Mouse (Mus musculus): ENCODE data around the gene Sbf1. TPM values are rescaled to one million over a fixed set of nuclear protein-coding genes. Genes with fewer than 3 reads are reported as not detected.

Sbf1 gene
- polyA plus RNA-seq, 1 experiment from 2014 or later = 30.0 TPM

DNA sequence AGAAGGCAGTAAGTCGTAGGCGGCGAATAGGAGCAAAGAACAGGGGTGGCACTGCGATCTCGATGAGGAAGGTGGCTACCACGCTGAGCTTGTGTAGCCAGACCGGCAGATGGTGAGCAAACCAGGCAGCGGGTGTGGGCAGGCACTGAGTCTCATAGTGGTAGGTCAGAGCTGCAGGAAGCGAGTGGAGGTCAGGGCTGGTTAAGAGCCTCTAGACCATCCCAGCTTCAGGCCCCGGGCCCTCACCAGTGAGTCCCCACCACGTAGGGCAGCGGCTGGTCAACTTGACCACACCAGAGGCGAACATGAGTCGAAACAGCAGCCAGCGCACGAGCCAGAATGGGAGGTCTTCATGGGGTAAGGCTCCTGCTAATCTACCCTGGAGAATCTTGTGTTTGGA, 38.7 kb upstream of the Sbf1 start:
- 94% methylated on average over 16 of the region's 16 CpGs for WGBS
- Histone ChIP-seq H3K9me3 (replicated peaks; ENCODE audit: low read length) (no peaks in the 10 kb centered on the region), H3K9ac (ENCODE audit: low read depth, low read length) (no peak overlapping the region), H3K27ac (no peak overlapping the region), H3K4me3 (replicated peaks; ENCODE audit: low read depth, low read length) (no peak overlapping the region), H3K4me1 (replicated peaks; ENCODE audit: insufficient read depth, low read length) (no peaks in the 10 kb centered on the region; the same call in 1 of the 2 replicates), H3K36me3 (ENCODE audit: insufficient read depth, low read length) (peaks cover 31% of the 10 kb centered on the region), H3K4me2 (ENCODE audit: low read length) (no peak overlapping the region), H3K27me3 (ENCODE audit: insufficient read depth, low read length) (no peaks in the 10 kb centered on the region)
- TF ChIP-seq CTCF (IDR thresholded peaks at IDR 0.05; ENCODE audit: low read depth) = no peak
- ATAC-seq (replicated peaks; ENCODE audit: low FRiP score, low read depth) = no peak
- no peak for DNase-seq (ENCODE audit: low spot score)

DNA sequence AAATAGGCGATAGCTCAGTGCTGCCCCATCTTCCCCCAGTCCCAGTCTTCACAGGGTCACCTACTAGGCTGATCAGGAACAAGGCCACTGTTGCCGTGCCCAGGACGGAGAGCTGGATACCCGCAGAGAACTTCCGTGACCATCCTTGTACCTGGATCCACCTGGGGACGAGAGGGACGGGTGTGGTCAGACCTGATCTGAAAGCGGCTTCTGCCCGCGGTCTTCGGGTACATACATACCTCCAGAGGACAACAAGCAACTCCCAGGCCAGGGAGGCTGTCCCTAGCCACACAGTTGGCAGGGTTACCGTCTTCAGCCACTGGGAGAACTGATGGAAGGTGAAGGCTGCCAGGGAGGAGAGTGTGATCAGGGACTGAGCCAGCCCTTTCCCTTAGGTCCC, 37.7 kb upstream of the Sbf1 start:
- no peak overlapping the region for H3K27ac ChIP-seq
- DNase-seq (ENCODE audit: low spot score) (no peak), ATAC-seq (replicated peaks; ENCODE audit: low FRiP score, low read depth) (no peak)
- TF ChIP-seq CTCF (IDR thresholded peaks at IDR 0.05; ENCODE audit: low read depth) = no peak
- peaks cover 31% of the 10 kb centered on the region for H3K36me3 ChIP-seq (ENCODE audit: insufficient read depth, low read length)
- H3K4me3 ChIP-seq (replicated peaks; ENCODE audit: low read depth, low read length) = no peak overlapping the region
- no peaks in the 10 kb centered on the region for H3K27me3 ChIP-seq (ENCODE audit: insufficient read depth, low read length)
- 98% methylated on average over 12 of the region's 12 CpGs for WGBS
- no peak overlapping the region for H3K9ac ChIP-seq (ENCODE audit: low read depth, low read length)
- H3K4me1 ChIP-seq (replicated peaks; ENCODE audit: insufficient read depth, low read length) = no peaks in the 10 kb centered on the region; the same call in 1 of the 2 replicates
- H3K9me3 ChIP-seq (replicated peaks; ENCODE audit: low read length) = no peaks in the 10 kb centered on the region
- H3K4me2 ChIP-seq (ENCODE audit: low read length) = no peak overlapping the region

DNA sequence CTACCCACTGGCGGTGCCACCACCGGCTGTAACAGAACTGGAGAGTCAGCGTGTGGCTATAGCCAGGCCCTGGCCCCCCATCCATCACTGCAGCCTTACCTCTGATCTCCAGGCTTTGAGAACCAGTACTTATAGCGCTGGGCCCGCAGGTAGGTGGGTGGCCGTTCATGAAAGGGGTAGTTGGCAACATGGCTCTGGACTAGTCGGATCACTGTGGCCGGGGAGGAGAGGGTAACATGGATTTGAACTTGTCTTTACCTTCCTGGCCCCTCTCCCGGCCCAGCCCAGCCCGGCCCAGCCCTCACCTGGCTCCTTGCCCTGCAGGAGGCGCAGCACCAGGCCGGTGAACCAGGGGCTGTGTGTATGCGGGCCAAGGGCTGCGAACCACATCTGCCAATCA, 36.9 kb upstream of the Sbf1 start:
- Histone ChIP-seq H3K4me2 (ENCODE audit: low read length) (no peak overlapping the region), H3K27me3 (ENCODE audit: insufficient read depth, low read length) (no peaks in the 10 kb centered on the region), H3K36me3 (ENCODE audit: insufficient read depth, low read length) (peaks cover 31% of the 10 kb centered on the region), H3K9me3 (replicated peaks; ENCODE audit: low read length) (no peaks in the 10 kb centered on the region), H3K9ac (ENCODE audit: low read depth, low read length) (no peak overlapping the region), H3K4me3 (replicated peaks; ENCODE audit: low read depth, low read length) (no peak overlapping the region), H3K27ac (no peak overlapping the region), H3K4me1 (replicated peaks; ENCODE audit: insufficient read depth, low read length) (no peaks in the 10 kb centered on the region; the same call in 1 of the 2 replicates)
- no peak for TF ChIP-seq CTCF (IDR thresholded peaks at IDR 0.05; ENCODE audit: low read depth)
- DNase-seq (ENCODE audit: low spot score) (no peak), ATAC-seq (replicated peaks; ENCODE audit: low FRiP score, low read depth) (no peak)
- WGBS = 94% methylated on average over 14 of the region's 14 CpGs

DNA sequence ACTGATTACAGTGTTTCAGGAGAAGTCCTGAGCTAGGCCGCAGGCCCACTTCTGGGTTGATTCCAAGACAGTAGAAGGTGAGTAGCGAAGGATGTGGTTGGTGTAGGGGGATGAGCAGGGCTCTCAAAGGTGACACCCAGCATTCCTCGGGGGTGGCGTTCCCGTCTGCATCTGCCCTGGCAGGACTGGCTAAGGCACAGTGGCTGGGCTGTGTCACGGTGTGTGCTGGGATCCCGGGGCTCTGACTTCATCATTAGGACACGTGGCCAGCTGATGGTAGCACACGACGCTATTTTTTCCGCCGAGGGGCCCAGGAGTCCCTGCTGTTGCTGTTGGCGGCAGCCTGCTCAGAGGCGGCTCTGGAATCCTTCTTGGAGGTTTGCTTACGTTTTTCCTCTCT, 36.2 kb upstream of the Sbf1 start:
- DNase-seq (ENCODE audit: low spot score) = no peak
- Histone ChIP-seq H3K4me1 (replicated peaks; ENCODE audit: insufficient read depth, low read length) (no peaks in the 10 kb centered on the region; the same call in 1 of the 2 replicates), H3K4me2 (ENCODE audit: low read length) (no peak overlapping the region), H3K9me3 (replicated peaks; ENCODE audit: low read length) (no peaks in the 10 kb centered on the region), H3K27me3 (ENCODE audit: insufficient read depth, low read length) (no peaks in the 10 kb centered on the region), H3K36me3 (ENCODE audit: insufficient read depth, low read length) (peaks cover 31% of the 10 kb centered on the region), H3K4me3 (replicated peaks; ENCODE audit: low read depth, low read length) (no peak overlapping the region), H3K9ac (ENCODE audit: low read depth, low read length) (no peak overlapping the region), H3K27ac (no peak overlapping the region)
- WGBS = 92% methylated on average over 15 of the region's 15 CpGs
- no peak for ATAC-seq (replicated peaks; ENCODE audit: low FRiP score, low read depth)
- TF ChIP-seq CTCF (IDR thresholded peaks at IDR 0.05; ENCODE audit: low read depth) = no peak

DNA sequence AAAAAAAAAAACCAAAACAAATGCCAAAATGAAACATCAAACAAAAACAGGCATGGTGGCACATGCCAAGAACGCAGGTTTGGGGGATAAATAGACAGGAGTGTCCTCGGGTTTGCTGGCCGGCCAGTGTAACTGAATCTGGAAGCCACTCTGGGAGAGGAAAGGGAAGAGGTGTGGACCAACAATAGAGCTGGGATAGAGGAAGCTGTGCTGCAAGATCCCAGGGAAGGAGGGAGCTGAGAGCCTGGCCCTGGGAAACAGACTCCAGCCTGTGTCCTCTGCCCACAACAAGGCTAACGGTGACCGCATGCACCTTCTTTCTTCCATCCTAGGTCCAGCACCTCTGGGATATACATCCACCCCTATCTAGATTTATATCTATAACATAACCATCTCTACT, 35.3 kb upstream of the Sbf1 start:
- Histone ChIP-seq H3K36me3 (ENCODE audit: insufficient read depth, low read length) (peaks cover 31% of the 10 kb centered on the region), H3K9ac (ENCODE audit: low read depth, low read length) (no peak overlapping the region), H3K4me3 (replicated peaks; ENCODE audit: low read depth, low read length) (no peak overlapping the region), H3K4me1 (replicated peaks; ENCODE audit: insufficient read depth, low read length) (no peaks in the 10 kb centered on the region; the same call in 1 of the 2 replicates), H3K27ac (no peak overlapping the region), H3K4me2 (ENCODE audit: low read length) (no peak overlapping the region), H3K27me3 (ENCODE audit: insufficient read depth, low read length) (no peaks in the 10 kb centered on the region), H3K9me3 (replicated peaks; ENCODE audit: low read length) (no peaks in the 10 kb centered on the region)
- ATAC-seq (replicated peaks; ENCODE audit: low FRiP score, low read depth) (no peak), DNase-seq (ENCODE audit: low spot score) (peak; percentile 22)
- no peak for TF ChIP-seq CTCF (IDR thresholded peaks at IDR 0.05; ENCODE audit: low read depth)
- WGBS = 74% methylated on average over 5 of the region's 5 CpGs

DNA sequence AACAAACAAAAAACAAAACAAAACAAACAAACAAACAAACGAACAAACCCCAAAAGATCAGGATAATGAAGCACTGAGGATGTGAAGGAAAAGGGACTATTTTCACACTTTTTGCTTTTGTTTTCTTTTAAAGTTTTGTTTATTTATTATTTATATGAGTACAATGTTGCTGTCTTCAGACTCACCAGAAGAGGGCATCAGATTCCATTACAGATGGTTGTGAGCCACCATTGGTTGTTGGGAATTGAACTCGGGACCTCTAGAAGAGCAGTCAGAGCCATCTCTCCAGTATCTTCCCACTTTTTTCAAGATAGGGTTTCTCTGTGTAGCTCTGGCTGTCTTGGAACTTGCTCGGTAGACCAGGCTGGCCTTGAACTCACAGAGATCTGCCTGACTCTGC, 28.2 kb upstream of the Sbf1 start:
- ATAC-seq (replicated peaks; ENCODE audit: low FRiP score, low read depth) (no peak), DNase-seq (ENCODE audit: low spot score) (no peak)
- Histone ChIP-seq H3K4me3 (replicated peaks; ENCODE audit: low read depth, low read length) (no peak overlapping the region), H3K4me2 (ENCODE audit: low read length) (no peak overlapping the region), H3K9ac (ENCODE audit: low read depth, low read length) (no peak overlapping the region), H3K27ac (no peak overlapping the region), H3K9me3 (replicated peaks; ENCODE audit: low read length) (no peaks in the 10 kb centered on the region), H3K4me1 (replicated peaks; ENCODE audit: insufficient read depth, low read length) (no peaks in the 10 kb centered on the region), H3K36me3 (ENCODE audit: insufficient read depth, low read length) (no peaks in the 10 kb centered on the region), H3K27me3 (ENCODE audit: insufficient read depth, low read length) (no peaks in the 10 kb centered on the region)
- 90% methylated on average over 3 of the region's 3 CpGs for WGBS
- TF ChIP-seq CTCF (IDR thresholded peaks at IDR 0.05; ENCODE audit: low read depth) = peak; percentile 50

DNA sequence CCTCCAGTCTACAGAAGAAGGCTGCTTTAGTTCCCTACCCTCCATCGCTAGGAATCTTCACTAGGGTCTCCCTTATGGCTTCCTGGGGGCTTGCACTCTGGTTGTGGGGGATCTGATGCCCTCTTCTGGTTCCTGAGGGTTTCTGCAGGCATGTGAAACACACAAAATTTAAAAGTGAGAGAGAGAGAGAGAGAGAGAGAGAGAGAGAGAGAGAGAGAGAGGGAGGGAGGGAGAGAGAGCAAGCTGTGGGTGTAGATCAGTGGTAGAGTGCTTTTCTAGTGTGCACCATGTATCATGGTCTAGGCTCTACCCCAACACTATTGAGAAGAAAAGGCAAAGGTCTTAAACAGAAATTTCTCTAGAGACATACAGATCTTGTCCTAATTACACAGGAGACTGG, 26.6 kb upstream of the Sbf1 start:
- 19% methylated on average over 1 of the region's 1 CpGs for WGBS
- Histone ChIP-seq H3K4me1 (replicated peaks; ENCODE audit: insufficient read depth, low read length) (no peaks in the 10 kb centered on the region), H3K36me3 (ENCODE audit: insufficient read depth, low read length) (no peaks in the 10 kb centered on the region), H3K27ac (no peak overlapping the region), H3K9ac (ENCODE audit: low read depth, low read length) (no peak overlapping the region), H3K27me3 (ENCODE audit: insufficient read depth, low read length) (no peaks in the 10 kb centered on the region), H3K9me3 (replicated peaks; ENCODE audit: low read length) (no peaks in the 10 kb centered on the region), H3K4me3 (replicated peaks; ENCODE audit: low read depth, low read length) (no peak overlapping the region), H3K4me2 (ENCODE audit: low read length) (no peak overlapping the region)
- DNase-seq (ENCODE audit: low spot score) (no peak), ATAC-seq (replicated peaks; ENCODE audit: low FRiP score, low read depth) (no peak)
- peak; percentile 24; the same call in 1 of the 2 replicates for TF ChIP-seq CTCF (IDR thresholded peaks at IDR 0.05; ENCODE audit: low read depth)

Data from kidney, postnatal 0 days (tissue).